Mouse (Mus musculus) cerebellum, adult 9-10 months (tissue): ENCODE data around the gene Cfap61.

Source experiments
- DNase-seq: peaks from one replicate; pipeline ENCODE4 v3.0.0; 2022

Gene Cfap61

DNA sequence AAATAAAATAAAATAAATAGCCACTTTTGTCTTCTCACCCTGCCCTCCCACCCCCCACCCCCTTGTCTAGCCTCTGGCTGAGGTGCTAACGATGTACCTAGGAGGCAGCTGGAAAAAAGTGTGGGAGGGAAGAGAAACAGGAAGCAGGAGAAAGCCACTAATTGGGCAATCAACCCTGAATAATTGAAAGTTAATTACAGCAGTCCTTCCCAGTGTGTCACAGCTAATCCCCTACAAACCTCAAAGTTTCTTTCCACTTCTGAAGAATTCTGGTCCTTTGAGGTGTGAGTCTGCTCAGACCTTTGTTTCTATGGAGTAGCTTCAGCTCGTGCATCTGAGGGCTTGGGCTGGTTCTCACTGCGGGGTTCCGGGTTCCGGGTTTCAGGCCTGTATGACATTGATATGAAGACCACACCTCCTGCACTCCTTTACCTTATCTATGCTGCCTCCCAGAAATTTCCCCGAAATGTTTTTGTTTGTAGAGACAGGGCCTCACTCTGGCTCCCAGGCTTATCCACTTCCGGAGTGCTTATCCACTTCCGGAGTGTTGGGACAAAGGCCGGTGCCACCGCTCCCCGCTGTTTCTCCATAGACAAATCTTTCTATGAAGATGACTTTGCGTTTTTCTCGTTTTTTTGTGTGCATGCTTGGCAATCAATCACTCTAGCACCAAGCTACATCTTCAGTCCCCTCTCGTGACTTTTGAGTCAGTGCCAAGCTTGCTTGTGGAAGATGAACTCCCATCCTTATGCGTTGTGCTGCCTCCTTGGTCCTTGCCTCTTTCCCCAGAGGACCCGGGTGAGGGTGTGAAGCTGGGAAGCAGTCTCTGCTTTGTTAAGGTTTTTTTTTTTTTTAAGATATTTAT lies 164.5 kb downstream of the Cfap61 start:
- DNase-seq: no peak

GRCm38 (mm10) chr2:146099838-146100237 lies 165.3 kb downstream of the Cfap61 start:
- no peak for DNase-seq

DNA sequence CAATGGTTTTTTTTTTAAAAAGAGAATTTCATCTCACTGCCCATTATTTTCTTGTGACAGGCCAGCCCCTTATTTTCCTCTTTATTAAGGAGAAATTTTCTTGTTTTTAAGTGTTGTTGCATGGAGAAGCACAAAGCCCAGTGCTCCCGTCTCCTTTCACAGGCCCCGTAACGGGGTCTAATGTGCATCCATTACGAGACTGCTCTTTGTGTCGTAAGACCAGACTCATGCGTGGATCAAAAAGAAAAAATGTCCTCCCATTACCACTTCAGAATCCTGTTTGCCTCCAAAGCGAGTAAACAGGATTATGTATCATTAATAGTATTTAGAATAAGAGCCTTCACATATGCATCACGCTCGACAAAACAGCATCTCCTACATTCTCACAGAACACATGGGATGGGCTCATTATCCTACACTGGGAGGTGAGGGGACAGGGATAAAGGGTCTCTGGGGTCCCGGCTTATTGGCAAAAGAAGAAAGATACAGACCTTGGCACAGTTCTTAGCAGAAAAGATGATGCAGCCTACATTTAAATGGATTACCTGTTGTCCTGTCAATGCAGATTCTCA lies 166.0 kb downstream of the Cfap61 start:
- no peak for DNase-seq

GRCm38 (mm10) chr2:146102600-146102999 lies 168.0 kb downstream of the Cfap61 start:
- DNase-seq: no peak

DNA sequence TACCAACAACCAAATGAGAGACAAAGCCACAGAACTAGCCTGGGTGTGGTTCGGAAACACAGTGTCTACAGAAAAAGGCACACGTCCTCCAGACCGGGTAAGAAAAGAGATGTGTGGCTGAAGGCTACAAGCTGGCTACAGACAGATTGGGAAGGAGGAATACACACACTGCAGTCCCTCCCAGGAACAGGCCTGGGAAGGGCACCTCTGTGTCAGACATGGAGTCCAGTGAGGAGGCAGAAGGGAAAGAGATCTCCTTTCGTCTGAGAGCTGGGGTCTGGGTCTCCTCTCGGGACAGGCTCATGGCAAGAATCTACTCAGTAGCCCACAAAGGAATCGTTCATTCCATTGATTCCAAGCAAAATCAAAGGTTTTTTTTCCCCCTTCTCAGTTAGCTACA lies 170.8 kb downstream of the Cfap61 start:
- DNase-seq: no peak

DNA sequence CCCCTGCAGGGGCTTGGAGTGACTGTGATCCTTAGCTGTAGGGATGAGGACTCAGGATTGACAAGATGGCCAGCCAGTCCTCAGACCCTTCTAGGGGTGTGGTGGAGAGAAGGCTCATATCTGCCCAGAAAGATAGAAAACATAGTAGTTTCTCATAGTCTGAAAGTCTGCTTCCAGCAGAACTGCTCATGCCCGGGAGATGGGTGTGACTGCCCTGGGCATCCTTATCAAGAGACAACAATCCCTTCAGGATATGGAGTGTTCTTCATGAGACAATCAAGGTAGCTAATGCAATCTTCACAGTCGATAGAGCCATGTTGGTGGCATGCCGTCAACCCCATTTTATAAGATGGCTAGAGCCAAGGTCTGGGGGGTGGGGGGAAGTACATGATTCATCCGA lies 173.4 kb downstream of the Cfap61 start:
- no peak for DNase-seq

- DNase-seq: no peak
These were observed 175.3 kb downstream of the Cfap61 start for GRCm38 (mm10) chr2:146109921-146110320.

DNA sequence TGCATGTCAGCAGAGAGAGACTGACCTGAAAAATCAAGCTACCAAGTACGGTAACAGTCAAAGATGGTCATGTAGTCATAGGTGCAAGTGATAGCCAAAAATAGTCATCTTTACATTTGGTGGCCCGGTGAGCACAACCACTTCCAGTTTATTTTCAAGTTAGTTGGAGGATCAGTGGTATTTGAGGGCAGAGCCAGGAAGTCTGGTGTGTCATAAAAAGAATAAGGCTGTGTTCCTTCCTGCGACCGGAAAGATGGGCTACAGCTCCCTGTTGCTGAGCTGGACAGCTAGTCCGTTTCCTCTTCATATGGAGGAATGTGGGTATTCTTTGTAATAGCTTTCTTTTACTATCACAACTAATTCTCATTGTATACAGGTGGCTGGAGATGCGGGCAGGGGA lies 181.7 kb downstream of the Cfap61 start:
- DNase-seq: no peak

- DNase-seq: no peak
These were observed 182.1 kb downstream of the Cfap61 start for GRCm38 (mm10) chr2:146116726-146117125.

- no peak for DNase-seq
These were observed 182.8 kb downstream of the Cfap61 start for GRCm38 (mm10) chr2:146117191-146117914.

GRCm38 (mm10) chr2:146117915-146118403 lies 183.4 kb downstream of the Cfap61 start:
- no peak for DNase-seq

DNA sequence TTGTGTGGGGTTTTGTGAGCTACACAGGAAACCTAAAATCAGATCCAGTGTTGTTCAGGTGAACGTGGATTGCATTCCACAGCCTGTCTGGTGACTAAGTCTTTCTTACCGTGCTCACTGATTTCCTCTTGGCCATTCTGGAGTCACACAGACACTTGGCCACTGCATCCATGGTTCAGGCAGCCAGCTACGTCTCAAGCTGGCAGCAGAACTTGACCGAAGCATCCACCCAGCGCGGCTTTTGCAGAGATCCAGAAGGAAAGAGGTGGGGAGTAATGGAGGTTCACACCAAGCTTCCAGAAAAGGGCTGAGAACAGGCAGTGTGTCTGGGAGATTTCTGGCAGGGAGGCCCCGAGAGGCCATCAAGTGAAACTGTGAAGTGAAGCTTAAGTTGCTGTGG lies 187.0 kb downstream of the Cfap61 start:
- DNase-seq: no peak

DNA sequence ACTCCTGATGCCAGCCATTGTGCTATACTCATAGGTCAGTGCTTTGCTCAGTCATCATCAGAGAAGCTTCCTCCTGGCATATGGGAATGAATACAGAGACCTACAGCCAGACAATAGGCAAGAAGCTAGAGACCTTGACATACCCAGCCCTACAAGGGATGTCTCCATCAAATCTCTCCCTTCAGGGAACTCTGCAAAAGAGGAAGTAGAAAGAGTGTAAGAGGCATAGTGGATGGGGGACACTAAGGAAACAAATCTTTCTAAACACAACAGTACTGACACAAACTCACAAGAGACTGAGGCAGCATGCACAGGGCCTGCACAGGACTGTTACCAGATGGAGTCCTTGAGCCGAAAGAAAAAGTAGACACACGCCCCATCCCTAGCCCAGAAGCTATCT lies 190.5 kb downstream of the Cfap61 start:
- no peak for DNase-seq

DNA sequence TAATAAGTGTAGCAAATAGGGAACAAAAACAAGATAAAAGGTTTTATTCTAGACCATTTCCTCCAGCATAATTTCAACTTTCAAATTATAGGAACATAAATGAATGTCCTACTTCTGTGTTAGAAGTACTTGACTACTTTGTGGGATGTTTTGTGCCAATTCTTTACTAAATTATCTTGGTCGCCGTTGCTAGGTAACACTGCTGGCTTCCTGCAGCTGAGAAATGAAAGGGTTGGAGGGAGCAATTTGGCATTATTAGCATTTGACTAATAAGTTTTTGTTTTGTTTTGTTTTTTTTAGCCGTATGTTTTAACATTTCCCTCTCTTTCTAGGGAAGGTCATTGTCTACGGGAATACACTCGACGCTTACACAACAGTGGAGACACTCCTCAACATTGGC lies 194.0 kb downstream of the Cfap61 start:
- DNase-seq: no peak

- no peak for DNase-seq
These were observed 195.9 kb downstream of the Cfap61 start for GRCm38 (mm10) chr2:146130514-146130913.

- DNase-seq: no peak
These were observed 199.7 kb downstream of the Cfap61 start for GRCm38 (mm10) chr2:146134275-146134674.

- no peak for DNase-seq
These were observed 206.1 kb downstream of the Cfap61 start for GRCm38 (mm10) chr2:146140711-146141110.

GRCm38 (mm10) chr2:146147306-146147705 lies 212.7 kb downstream of the Cfap61 start:
- no peak for DNase-seq

- DNase-seq: no peak
These were observed 213.2 kb downstream of the Cfap61 start for GRCm38 (mm10) chr2:146147801-146148200.

GRCm38 (mm10) chr2:146149206-146149974 lies 214.8 kb downstream of the Cfap61 start:
- DNase-seq: no peak

DNA sequence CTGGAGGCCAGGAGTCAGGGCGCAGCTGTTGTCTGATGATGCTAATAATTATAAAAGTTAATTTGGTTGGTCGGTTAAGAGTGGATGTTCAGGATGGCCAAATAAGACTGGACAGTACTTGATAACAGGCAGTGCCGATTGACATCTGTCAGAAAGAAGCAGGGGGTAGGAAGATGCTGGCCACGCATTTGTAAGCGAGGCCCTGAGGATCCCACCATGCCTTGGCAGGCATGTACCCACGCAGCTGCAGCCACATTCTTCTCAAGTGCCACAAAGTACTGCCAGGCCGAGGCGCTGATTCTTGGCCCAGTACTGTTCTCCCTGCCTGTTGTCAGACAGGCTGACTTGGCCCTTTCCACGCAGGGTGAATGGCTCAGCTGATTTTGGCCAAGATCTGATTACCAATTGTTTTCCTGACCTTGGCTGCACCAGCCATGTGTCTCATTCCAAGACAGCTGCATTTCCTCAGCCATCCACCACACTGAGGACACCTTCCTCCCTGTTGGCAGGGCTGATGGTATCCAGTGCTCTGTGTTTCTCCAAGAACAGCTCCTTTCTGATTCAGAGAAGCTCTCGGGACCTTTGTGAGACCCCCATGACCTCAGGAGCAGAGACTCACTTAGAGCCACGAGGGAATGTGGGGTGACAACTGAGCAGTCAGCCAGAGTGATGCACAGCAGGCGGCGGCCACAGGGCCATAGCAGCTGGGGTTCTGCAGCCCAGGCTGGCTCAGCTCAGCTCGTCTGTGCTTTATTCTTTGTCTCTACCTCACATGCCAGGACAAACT lies 233.6 kb downstream of the Cfap61 start:
- no peak for DNase-seq

DNA sequence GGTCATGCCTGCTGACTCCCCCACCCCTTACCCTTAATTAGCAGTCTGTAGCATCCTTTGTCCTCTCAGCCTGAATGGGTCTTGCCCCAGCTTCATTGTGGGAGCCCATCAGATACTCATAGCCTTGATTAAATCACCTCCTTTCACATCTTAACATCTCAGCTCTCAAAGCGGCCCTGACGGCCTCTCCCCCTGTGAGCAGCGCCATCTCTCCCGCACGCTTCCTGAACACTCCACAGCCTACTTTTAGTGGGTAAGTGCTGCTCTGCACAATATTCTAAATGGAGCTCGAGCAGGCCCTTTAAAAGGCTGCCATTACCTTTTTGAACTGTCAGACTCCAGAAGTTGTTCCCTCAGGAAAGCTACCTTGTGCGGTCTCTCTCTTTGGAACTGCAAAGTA lies 234.9 kb downstream of the Cfap61 start:
- DNase-seq: no peak
